Mouse (Mus musculus): ENCODE data around the gene Slc25a34.

Slc25a34 gene

GRCm38 (mm10) chr4:141581051-141581450, 42.6 kb downstream of the Slc25a34 start:
- no peak for DNase-seq (ENCODE audit: low spot score)

DNA sequence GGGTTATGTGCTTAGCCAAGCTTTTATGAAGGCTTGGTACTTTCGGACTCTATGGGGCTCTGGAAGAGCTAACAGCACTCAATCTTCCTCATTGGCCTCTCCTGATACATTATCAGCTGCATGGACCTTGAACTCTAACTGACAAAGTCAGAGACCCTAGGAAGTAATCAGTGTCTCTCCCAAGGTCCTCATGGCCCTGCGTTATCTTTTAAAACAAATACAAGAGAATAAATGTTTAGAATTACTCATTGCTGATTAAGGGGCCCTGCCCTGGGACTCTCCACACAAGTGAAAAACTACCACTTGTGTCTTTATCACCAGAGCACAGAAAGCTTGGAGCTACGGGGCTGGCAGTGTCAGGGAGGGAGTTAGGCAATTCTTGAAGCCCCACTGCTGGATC, 44.8 kb downstream of the Slc25a34 start:
- no peak for DNase-seq (ENCODE audit: low spot score)

GRCm38 (mm10) chr4:141576877-141577276, 46.7 kb downstream of the Slc25a34 start:
- DNase-seq (ENCODE audit: low spot score), result no peak

GRCm38 (mm10) chr4:141576404-141576803, 47.2 kb downstream of the Slc25a34 start:
- no peak for DNase-seq (ENCODE audit: low spot score)

- peak; percentile 73 for DNase-seq (ENCODE audit: low spot score)
Measured at GRCm38 (mm10) chr4:141574789-141575702, 48.6 kb downstream of the Slc25a34 start.

DNA sequence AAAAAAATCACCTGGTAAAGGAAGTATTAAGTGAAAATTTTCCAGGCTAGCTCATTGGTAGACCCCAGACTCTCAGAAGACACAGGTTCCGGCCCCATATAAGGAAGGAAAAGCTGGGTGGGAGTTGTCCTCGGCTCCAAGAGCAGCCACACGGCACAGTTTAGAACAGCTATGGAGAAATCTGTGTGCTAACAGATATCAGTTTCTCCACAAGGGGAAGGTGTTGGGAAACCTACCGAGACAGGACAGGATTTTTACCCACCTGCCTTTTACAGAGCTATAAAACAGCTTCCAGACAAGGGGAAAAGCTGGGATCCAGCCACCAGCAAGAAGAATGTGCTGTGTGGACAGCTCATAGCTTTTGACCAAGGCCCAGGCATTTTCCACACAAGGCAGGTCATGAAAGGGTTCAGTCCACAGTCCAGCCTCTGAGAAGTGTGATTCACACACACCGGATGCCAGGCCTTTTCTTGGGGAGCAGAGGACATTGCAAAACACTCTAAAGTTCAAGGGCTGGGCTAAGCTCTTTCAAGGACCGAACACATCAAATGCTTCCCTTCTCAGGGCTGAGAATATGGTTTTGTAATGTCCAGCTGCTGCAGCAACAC, 50.2 kb downstream of the Slc25a34 start:
- DNase-seq (ENCODE audit: low spot score), result no peak

DNA sequence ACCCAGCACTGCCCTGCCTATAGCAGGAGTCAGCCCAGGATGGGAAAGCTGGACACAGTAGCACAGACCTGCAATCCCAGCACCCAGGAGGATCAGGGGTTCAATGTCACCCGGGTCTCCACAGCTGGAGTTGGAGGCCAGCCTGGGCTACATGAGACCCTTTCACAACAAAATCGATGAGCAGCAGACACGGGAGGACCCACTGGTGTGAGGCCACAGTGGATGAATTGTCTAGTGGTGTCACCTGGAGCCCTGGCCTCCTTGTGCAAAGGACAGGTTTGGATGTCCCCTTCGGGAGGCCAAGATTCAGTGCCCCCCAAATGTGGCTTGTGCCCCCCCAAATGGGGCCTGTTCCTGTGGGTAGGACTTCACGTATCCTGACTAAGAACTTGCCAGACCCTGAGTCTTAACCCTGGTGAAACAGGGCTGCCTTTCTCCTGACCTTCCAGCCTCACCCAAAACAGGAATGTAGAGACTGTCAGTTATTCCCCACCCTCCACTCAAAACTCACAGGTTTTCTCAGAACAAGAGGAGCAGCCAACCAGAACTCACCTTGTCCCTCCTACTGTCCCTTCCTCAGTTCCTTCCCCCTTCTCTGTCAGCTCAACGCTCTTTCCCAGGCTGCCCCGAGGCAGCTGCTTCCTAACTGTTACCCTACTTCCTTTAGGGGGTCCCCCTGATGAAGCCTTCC, 50.8 kb downstream of the Slc25a34 start:
- no peak for DNase-seq (ENCODE audit: low spot score)

- DNase-seq (ENCODE audit: low spot score), result no peak
Measured at GRCm38 (mm10) chr4:141571934-141572333, 51.7 kb downstream of the Slc25a34 start.

- DNase-seq (ENCODE audit: low spot score), result no peak
Measured at GRCm38 (mm10) chr4:141571337-141571739, 52.3 kb downstream of the Slc25a34 start.

- DNase-seq (ENCODE audit: low spot score), result no peak
Measured at GRCm38 (mm10) chr4:141570821-141571220, 52.8 kb downstream of the Slc25a34 start.

- DNase-seq (ENCODE audit: low spot score), result no peak
Measured at GRCm38 (mm10) chr4:141570004-141570403, 53.6 kb downstream of the Slc25a34 start.

- no peak for DNase-seq (ENCODE audit: low spot score)
Measured at GRCm38 (mm10) chr4:141568966-141569365, 54.7 kb downstream of the Slc25a34 start.
